8 mouse cellular contexts compared by ENCODE assay signal in genomic region chr10:107271321-107272130, GRCm38 (mm10). TPM values are rescaled to one million over a fixed set of nuclear protein-coding genes. Genes with fewer than 3 reads are reported as not detected.
DNase-seq lines count a peak whose midpoint lies in the region; ATAC-seq and TF ChIP-seq lines count a peak whose summit lies in the region.

Lin7a (plus strand) TSS chr10:107271686.

- H3K9me3 ChIP-seq in forebrain, embryonic 14.5 days (replicated peaks; ENCODE audit: control insufficient read depth, low read length): no peaks in the 10 kb centered on the region
- H3K9me3 ChIP-seq in limb, embryonic 15.5 days: no peaks in the 10 kb centered on the region

- DNase-seq in cerebellum, adult 11 months: peak; percentile 66
- DNase-seq in cerebellum, adult 11-12 months: no peak
- peak; percentile 17 for DNase-seq in adrenal gland, adult 2 months
- peak; percentile 73 for DNase-seq in forebrain, embryonic 14.5 days (ENCODE audit: low spot score)
- peak; percentile 29 for DNase-seq in kidney, adult 2 months
- peak; percentile 82 for DNase-seq in retina, postnatal 1 day
- no peak for DNase-seq in thymus, adult 18-20 months

- TF ChIP-seq CTCF in kidney, adult 2 months (conservative IDR thresholded peaks at IDR 0.05; ENCODE audit: insufficient read depth, insufficient read length, low read depth, low read length): no peak

- H3K27me3 ChIP-seq in forebrain, embryonic 14.5 days (replicated peaks; ENCODE audit: control insufficient read depth, insufficient read depth, low read length): no peaks in the 10 kb centered on the region
- H3K27me3 ChIP-seq in kidney, adult 2 months (replicated peaks; ENCODE audit: control insufficient read depth, insufficient read depth, low read length): no peaks in the 10 kb centered on the region
- H3K27me3 ChIP-seq in limb, embryonic 15.5 days: peaks cover 36% of the 10 kb centered on the region

- WGBS in forebrain, embryonic 14.5 days: 2% methylated on average over 38 of the region's 38 CpGs
- WGBS in kidney, adult 2 months: 3% methylated on average over 38 of the region's 38 CpGs
- under 1% methylated on average over 37 of the region's 38 CpGs for WGBS in limb, embryonic 15.5 days

- peak; percentile 82 for ATAC-seq in forebrain, embryonic 14.5 days
- peak; percentile 44; the same call in 1 of the 2 replicates for ATAC-seq in limb, embryonic 15.5 days (ENCODE audit: insufficient number of reproducible peaks, low FRiP score, low TSS enrichment, low read depth)

- no peaks in the 10 kb centered on the region for H3K4me1 ChIP-seq in forebrain, embryonic 14.5 days (ENCODE audit: control insufficient read depth, insufficient read depth, low read length)
- no peaks in the 10 kb centered on the region for H3K4me1 ChIP-seq in kidney, adult 2 months (ENCODE audit: control insufficient read depth, insufficient read depth, low read length)
- peaks cover 13% of the 10 kb centered on the region; the same call in 1 of the 2 replicates for H3K4me1 ChIP-seq in limb, embryonic 15.5 days

- peak within 1 kb of the TSS; percentile 44; the same call in 1 of the 2 replicates for H3K27ac ChIP-seq in forebrain, embryonic 14.5 days (ENCODE audit: low read depth, low read length)
- peak within 1 kb of the TSS; percentile 54 for H3K27ac ChIP-seq in kidney, adult 2 months (ENCODE audit: insufficient read depth, low read depth, low read length)
- 0 out of 2 replicates have a peak within 1 kb of the TSS, but pooled peaks have one; percentile 3 for H3K27ac ChIP-seq in limb, embryonic 15.5 days

- peak within 1 kb of the TSS; percentile 98 for H3K4me2 ChIP-seq in forebrain, embryonic 14.5 days (ENCODE audit: low read length)
- H3K4me2 ChIP-seq in limb, embryonic 15.5 days: peak within 1 kb of the TSS; percentile 97

- peak within 1 kb of the TSS; percentile 73 for H3K4me3 ChIP-seq in forebrain, embryonic 14.5 days (ENCODE audit: low read depth, low read length)
- peak within 1 kb of the TSS; percentile 71 for H3K4me3 ChIP-seq in kidney, adult 2 months (ENCODE audit: insufficient read depth, low read depth, low read length)
- peak within 1 kb of the TSS; percentile 58 for H3K4me3 ChIP-seq in limb, embryonic 15.5 days

- no peak for TF ChIP-seq POLR2A in kidney, adult 2 months (IDR thresholded peaks at IDR 0.05; ENCODE audit: low read depth, low read length)

- peak within 1 kb of the TSS; percentile 79 for H3K9ac ChIP-seq in forebrain, embryonic 14.5 days (ENCODE audit: low read length)
- peak within 1 kb of the TSS; percentile 44 for H3K9ac ChIP-seq in limb, embryonic 15.5 days

- H3K36me3 ChIP-seq in forebrain, embryonic 14.5 days (ENCODE audit: control insufficient read depth, insufficient read depth, low read length): no peaks in the 10 kb centered on the region
- no peaks in the 10 kb centered on the region for H3K36me3 ChIP-seq in kidney, adult 2 months (ENCODE audit: control insufficient read depth, insufficient read depth, low read length)
- no peaks in the 10 kb centered on the region for H3K36me3 ChIP-seq in limb, embryonic 15.5 days

RNA-seq across cellular contexts. Expression of gene Lin7a, which starts in this region (rescaled TPM):
- 1 to 10 TPM; 1.7 to 1.8 TPM for total RNA-seq in adrenal gland, adult 2 months (2021)
- polyA plus RNA-seq in adrenal gland, adult 2 months (2012; rRNA removed): 0.03 TPM in 1 of 2 replicates, not detected in the other
- polyA plus RNA-seq in forebrain, embryonic 14.5 days (2014; fragmentation: Nextera tagmentation; extraction: Ambion mirVana): 9.1 and 14.1 TPM in 2 replicates
- polyA plus RNA-seq in kidney, adult 2 months (2012; rRNA removed): 1.2 and 1.6 TPM in 2 replicates
- polyA plus RNA-seq in limb, embryonic 15.5 days (2015; fragmentation: Nextera tagmentation; extraction: Ambion mirVana): 4.4 and 4.5 TPM in 2 replicates

Comparison
In these comparisons a context has a peak if more than half of its experiments do, and no peak if none do; other contexts are left out.
1. DNase-seq: peak in cerebellum, adult 11 months (single experiment), adrenal gland, adult 2 months (single experiment), forebrain, embryonic 14.5 days (single experiment), kidney, adult 2 months (single experiment) and retina, postnatal 1 day (single experiment); none in cerebellum, adult 11-12 months (single experiment) and thymus, adult 18-20 months (0 of 2).
2. H3K27ac ChIP-seq: peak in every context shown above with its lines; median percentile 54 in kidney, adult 2 months; 44 in forebrain, embryonic 14.5 days; 3 in limb, embryonic 15.5 days.
3. Peak in every context shown above with its lines, with median percentiles within 50 percentile points of each other: H3K4me3 ChIP-seq.